Mouse (Mus musculus) lung, postnatal 14 days (tissue): ENCODE data around the gene H2afx.
"Not testable (repeated sequence)": the region's sequence is repeated elsewhere in the genome, so short reads cannot be mapped to it uniquely, and the experiment has no call there.

Experiments used
- DNase-seq: peaks from one replicate; pipeline ENCODE4 v3.0.0; 2021

The H2afx gene

DNA sequence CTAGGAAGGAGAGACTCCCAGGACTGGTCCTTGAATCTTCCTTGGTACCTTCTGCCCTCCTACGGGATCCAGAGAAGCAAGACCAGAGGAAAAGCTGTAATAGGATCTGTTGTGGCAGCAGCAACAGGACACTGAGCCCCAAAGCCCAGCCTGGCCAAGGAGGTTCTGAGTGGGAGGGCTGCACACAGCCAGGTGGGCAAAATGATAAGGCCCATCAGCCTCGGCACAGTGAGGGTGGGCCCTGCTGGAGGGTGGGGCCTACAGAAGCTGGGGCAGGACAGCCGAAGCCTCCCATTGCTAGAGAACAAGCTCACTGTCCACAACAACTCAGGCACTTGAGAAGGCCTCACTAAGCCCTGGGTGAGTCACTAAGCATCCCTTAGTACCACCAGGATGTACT lies 7.7 kb downstream of the H2afx start:
- no peak for DNase-seq

DNA sequence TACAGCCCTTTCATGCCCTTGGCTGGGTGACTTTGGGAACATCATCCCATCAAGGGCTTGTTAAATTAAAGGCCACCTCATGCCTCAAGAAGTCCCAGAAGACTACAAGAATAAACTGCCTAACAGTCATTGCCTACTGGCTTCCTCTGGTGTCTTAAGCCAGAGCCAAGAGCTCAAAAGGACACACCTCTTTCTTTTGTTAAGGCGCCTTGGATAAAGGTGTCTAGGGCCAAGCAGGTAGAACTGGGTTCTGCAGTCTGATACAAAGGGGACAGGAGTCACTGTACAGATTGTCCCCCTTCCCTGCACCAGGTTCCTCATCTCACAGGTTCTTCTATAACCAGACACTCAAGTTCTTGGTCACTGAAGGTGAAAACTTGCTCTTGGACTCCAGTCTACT lies 8.1 kb downstream of the H2afx start:
- no peak for DNase-seq

DNA sequence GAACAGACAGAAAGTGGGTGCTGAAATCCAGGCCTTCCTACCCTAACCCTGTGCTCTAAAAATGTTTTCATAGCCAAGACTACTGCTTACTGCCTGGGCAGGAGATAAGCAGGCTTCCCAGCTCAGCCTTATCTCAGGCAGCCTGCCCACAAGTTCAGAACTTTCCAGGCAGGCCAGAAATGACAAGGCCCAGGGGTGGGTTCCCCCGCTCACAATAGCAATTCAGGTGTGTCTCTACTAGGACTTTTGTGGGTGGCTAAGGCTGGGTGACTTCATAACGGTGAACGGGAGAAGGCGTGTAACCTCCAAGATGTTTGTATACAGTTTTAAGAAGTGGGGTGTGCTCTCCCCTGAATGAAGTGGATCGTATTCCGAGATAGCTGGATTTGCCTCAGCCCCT lies 8.8 kb downstream of the H2afx start:
- DNase-seq = no peak

DNA sequence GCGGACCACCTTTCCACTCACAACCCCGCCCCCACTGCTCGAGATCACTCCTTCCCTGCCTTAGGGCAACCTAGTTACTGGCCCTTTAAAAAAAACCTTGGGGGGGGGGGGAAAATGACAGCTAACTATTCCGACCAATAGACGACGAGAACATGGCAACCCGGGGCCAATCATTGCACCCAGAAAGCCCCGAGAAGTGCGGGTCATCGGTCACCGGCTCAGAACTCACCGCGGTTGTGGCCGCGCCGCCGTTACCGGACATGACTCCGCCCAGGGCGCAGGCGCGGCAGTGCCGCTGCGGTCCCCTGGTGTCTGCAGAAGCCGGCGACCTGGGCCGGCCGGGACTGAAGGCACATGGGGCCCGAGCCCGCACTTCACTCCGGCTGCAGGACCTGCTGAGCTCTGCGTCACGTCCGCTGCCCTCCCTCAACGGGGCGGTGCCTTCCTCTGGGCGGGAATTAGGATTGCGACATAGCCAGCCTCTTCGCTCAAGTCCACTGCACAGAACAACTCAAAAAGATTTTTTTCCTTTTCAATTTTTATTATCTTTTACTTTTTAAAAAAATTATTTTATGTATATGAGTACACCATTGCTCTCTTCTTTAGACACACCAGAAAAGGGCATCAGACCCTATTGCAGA lies 9.4 kb downstream of the H2afx start, which contains the start of gene Hmbs:
Gene Hmbs, minus strand, starts transcription at position 448 of the 641 bp plus-strand sequence.
- DNase-seq = peak; percentile 92

DNA sequence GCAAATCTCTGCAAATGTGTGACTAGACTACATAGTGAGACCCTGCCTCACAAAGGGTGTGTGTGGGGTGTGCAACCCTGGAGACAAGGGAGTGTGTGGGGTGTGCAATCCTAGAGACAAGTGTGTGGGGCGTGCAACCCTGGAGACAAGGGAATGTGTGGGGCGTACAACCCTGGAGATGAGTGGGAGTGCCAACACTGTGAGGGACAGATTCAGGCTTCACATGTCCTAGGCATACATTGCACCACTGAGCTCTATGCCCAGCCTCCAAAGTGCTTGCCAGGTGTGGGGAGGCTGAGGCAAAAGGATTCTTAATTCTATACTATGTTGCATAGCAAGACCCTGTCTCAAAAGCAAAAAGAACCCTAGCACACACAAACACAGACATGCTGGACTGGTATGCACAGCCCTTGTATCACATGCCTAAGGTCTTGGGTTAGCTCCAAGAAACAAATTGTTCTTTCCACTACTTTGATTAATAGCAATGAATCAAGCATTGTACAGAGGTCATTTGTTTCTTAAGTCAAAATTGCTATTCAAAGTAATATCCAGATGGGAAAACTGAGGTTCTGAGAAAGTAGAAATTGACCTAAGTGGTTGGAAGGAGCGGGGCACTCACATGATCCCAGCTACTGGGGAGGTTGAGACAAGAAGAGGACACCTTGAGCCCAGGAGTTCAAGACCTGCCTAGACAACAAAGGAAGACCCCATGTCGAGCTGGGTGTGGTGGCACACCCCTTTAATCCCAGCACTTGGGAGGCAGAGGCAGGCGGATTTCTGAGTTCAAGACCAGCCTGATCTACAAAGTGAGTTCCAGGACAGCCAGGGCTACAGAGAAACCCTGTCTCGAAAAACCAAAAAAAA lies 11.3 kb downstream of the H2afx start:
- DNase-seq = no peak

DNA sequence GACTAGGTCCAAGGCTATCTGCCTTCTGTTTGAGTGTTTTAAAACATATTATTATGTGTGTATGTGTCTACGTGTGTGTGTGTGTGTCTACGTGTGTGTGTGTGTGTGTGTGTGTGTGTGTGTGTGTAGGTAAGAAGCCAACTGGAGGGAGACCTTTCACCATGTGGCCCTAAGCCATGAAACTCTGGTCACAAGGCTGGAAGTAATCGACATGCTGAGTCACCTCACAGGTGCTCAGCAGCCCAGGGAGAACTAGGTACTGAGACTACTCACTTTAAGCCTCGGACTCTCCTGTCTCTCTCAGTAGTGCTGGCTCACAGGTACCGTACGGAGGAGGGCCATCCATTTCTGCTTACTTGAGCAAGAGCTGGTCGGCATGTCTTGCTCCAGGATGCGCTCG lies 12.7 kb downstream of the H2afx start:
- no peak for DNase-seq

DNA sequence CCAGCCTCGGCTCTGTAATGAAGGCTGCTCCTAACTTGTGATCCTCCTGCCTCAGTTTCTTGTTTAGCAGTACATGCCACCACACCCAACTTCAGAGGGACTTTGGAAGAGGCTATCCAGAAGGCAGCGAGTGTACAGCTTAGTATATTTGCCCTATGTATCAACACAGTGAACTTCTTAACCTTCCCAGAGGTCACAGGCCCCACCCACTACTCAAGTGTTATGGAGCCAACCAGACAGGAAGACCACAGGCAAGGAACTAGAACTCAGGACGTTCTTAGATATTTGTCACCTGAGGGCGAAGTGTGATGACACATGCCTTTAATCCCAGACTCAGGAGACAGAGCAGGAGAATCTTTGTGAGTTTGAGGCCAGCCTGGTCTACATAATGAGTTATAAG lies 13.1 kb downstream of the H2afx start:
- DNase-seq = no peak

DNA sequence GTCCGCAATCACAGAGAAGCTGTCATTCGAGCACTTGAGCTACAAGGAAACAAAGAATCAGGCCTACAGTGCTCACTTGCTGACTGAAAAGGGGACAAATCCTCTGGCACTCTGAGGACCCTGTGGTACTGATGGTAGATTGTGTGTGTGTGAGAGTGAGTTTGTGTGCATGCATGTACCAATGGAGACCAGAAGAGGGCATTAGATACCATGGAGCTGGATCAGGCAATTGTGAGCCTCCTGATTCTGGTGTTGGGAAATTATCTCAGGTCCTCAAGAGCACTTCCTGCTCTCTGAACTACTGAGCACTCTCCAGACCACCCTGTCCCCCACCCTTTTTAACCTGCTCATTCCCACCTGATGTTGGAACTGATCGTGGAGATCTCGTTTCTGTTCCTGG lies 14.1 kb downstream of the H2afx start:
- DNase-seq = no peak

DNA sequence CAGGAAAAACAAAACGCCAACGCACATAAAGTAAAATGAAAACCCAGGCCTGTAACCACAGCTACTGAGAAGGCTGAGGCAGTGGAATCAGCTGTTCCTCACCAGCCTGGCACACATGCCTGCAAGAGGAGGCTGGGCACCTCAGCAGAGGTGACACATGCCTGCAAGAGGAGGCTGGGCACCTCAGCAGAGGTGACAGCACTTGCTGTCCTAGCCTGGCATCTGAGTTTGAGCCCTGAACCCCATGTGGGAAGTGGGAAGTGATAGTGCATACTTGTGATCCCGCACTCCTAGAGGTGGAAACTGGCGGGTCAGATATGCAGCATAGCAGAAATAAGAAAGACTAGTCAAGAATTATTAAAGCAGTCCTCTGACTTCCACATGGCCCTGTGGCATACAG lies 16.9 kb downstream of the H2afx start:
- no peak for DNase-seq

DNA sequence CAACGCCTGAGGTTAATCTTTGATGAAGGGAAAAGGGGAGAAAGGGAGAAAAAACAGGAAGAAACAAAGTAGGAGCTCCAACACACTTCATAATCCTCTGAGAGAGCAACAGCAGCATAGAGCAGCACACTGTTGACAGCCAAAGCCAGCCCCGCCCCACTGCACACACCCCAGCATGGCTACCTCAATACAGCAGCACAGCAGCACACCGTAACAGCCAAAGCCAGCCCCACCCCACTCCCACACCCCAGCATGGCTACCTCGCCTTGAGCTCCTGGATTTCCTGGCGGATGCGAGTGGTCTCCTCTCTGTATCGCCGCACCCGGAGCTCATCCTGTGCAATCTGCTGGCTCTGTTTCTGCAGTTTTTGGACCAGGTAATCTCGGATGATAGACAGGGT lies 17.8 kb downstream of the H2afx start:
- no peak for DNase-seq

DNA sequence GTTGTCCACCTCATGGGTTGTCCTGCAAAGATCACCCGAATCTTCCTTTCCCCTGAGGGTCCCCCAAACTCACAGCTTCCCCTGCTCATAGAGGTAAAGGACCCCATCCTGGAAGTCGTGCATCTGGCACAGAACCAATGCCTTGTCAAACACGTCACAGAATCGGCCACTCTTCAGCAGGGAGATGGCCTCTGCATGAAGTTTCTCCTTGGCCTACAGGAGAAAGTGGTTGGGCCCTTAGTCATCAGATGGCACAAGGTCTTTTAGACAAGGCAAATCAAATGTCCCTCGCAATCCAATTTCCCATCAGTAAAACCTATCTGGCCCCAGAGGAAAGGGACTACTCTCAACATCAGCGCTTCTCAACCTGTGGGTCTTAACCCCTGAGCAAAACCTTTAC lies 18.6 kb downstream of the H2afx start:
- no peak for DNase-seq

DNA sequence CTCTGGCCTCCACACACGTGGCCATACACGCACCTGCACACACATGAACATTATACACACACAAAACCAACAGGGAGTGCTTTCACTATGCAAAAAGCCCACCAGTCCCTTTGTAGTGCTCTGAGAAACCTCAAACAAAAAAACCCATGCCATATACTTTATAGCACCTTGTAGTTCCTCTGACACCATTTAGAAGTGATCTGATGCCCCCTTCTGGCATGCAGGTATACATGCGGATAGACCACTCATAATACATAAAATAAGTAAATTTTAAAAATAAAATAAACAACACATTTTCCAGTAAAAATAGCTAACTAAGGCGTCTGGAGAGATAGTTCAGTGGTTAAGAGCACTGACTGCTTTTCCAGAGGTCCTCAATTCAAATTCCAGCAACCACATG lies 22.7 kb downstream of the H2afx start:
- DNase-seq = peak; percentile 32

DNA sequence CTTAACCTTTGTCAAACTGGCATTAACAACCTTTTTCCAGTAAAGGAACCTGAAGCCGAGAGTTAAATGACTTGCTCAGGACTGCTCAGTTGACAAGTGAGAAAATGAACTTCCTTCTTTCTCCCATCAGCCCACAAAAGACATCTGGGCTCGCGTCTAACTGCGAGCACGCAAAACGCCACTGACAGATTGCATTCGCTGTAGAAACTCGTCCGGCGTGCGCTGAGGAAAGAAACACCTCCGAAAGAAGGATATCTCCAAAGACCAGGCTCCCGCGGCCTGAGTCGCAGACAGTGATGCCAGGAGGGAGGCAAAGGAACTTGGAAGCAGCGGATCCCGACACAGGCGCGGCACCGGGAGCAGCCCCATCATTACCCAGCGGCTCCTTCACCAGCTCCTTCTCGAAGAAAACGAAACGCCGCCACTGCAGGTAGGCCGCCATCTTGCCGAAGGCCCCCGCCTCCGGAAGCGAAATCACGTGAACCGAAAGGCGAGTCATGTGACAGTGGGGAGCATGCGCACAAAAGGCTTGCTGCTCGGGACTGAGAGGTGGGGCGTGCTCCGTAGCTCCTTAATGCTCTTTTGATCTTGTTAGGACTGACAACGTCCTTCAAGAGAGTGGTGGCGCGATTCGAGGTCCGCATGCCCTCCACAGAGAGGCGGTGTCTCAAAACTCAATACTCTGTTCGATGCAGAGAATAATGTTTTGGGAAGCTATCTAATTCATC lies 26.9 kb downstream of the H2afx start, which contains the start of gene Vps11:
Gene Vps11, minus strand, starts transcription at position 481 of the 728 bp plus-strand sequence.
- DNase-seq = peak; percentile 96

DNA sequence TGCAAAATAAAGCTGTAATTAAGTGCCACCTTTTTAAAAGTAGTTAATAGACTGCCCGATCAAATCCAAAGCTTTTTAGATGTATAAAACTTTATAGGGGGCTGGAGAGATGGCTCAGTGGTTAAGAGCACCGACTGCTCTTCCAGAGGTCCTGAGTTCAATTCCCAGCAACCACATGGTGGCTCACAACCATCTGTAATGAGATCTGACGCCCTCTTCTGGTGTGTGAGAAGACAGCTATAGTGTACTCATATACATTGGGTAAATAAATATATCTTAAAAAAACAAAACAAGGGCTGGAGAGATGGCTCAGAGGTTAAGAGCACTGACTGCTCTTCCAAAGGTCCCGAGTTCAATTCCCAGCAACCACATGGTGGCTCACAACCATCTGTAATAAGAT lies 27.4 kb downstream of the H2afx start:
- DNase-seq = not testable (repeated sequence)

DNA sequence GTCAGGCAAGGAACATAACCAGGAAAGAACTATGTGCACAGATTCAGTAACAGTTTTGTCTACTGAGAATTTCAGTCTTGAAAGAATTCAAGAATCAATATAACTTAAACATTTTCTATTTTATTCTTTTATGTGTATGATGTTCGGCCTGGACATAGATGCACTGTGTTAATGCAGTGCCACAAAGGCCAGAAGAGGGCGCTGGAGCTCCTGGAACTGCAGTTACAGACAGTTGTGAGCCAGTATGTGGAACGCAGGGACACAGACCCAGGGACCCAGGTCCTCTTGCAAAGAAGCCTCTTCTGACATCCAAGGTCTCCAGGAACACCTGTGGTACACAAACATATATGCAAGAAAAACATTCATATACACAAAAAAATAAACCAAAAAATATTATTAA lies 30.0 kb downstream of the H2afx start:
- peak; percentile 21 for DNase-seq

DNA sequence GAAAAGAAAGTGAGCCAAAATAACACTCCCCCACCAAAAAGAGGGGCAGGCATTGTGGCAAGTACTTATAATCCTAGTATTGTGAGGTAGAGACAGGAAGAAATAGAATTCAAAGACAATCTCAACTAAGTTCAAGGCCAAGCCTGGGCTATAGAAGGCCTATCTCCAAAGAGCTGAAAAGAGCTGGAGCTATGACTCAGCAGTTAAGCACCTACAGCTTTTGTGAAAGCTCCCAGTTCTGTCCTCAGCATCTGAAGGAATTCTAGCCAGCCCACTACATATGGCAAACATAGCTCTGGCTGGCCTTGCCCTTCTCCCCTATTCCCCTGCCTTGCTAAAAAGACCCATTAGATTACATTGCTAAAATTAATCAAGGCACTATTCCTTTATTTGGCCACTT lies 38.9 kb downstream of the H2afx start:
- no peak for DNase-seq

DNA sequence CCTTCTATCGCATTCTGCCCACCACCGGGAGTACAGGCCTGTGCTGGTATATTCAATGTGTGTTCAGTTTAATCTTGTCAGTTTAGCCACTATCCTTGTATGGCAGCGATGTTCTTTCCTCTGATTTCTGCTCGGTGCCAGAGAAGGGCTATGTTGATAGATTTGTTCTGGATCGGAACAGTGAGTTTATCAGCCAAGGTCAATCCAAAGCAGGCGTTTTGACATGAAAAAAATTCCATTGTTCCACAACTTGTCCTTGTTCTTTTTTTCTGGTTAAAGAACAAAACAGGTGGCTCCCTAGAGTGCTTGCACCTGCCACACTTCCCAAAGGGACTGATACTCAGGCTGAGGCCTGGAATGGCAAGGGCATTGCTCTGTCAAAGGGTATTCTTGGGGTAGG lies 41.6 kb downstream of the H2afx start:
- no peak for DNase-seq

DNA sequence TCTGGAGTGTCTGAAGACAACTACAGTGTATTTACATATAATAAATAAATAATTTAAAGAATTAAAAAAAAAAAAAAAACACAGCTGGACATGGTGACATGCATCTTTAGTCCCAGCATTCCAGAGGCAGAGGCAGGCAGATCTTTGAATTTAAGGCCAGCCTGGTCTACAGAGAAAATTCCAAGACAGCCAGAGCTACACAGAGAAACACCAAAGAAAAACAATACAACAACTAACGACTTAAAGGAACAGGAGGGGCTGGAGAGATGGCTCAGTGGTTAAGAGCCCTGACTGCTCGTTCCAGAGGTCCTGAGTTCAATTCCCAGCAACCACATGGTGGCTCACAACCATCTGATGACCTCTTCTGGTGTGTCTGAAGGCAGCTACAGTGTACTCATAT lies 42.8 kb downstream of the H2afx start:
- DNase-seq = not testable (repeated sequence)

DNA sequence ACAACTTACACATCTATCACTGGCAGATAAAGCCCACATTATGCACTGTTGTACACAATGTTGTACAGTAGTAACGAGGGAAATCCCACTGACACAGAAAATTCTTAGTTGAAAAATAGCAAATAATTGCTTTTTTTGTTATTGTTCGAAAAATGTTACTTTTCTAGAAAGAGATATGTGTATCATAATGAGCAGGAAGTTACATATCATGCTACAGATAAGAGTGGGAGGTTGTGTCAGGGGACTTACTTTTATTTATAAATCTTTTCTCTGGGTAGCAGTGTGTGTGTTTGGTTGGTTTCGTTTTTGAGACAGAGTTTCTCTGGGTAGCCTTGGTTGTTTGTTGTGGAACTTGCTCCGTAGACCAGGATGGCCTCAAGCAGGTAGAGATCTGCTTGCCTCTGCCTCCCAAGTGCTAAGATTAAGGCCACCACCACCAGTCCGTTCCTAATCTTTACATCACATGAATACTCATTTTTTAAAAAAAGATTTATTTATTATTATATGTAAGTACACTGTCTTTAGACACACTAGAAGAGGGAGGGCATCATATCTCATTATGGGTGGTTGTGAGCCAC lies 43.7 kb downstream of the H2afx start:
- DNase-seq = no peak

DNA sequence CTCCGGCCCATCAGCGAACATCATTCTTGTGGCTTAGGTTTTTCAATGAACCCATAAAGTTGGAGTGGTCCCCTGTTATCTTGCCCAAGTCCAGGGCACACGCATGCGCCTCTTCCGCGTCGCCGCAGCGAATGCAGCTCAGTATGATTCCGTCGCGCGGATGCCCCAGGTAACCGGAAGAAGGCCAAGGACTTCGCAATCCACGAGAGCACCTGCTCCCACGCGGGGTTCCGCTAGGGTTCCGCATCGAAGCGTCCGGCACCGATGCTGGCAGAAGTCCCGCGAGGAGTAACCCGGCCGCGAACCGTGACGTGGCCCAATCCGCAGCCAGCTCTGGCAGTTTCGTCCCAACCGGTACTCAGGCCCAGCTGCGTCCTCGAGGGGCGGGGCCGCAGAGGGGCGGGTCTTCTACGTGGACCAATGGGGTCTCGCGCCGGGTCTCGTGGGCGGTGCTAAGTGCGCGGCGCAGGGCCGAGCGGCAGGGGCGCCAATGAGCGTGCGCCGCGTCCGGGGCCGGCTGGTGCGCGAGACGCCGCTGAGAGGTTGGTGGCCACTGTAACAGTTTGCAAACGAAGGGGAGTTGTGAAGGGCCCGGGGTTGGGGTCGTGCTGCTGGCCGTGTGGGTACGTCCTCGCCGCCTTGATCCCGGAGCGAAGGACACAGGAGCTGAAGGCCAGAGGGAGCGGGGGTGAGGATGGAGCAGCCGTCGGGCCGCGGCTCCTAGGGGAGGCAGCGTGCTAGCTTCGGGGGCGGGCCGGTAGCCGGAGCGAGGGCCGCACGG lies 44.8 kb downstream of the H2afx start, which contains the start of gene Hyou1:
Gene Hyou1, plus strand, starts transcription at position 437 of the 781 bp plus-strand sequence.
- peak; percentile 99 for DNase-seq

DNA sequence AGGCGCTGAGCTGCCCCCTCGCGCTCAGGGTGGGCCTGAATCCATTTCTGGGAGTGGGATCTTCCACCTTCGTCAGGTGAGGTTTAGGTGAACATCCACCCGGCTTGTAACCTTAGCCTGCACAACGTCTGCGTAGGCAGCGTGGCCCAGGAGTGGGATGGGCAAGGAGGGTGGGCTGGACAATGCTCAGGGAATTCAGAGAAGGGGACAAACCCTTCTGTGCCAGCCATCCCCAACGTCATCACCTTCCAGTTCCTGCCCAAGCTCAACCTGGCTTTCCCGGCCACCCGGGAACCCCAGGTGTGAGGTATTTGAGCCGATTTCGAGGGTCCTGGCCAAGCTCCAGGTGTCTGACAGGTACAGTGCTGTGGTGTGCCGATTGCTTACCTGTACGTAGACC lies 45.4 kb downstream of the H2afx start:
- no peak for DNase-seq

DNA sequence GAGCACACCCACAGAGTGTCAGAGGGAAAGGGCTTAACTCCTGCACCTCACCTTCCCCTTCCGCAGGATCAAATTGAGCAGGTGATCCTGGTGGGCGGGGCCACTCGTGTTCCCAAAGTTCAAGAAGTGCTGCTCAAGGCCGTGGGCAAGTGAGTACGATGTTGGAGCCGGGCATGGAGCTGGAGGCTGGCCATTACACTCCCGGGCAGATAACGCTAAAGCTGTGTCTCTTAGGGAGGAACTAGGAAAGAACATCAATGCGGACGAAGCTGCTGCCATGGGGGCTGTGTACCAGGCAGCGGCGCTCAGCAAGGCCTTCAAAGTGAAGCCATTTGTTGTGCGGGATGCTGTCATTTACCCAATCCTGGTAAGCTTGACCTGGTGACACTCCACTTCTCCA lies 50.1 kb downstream of the H2afx start:
- DNase-seq = no peak
